Mouse (Mus musculus) hindbrain, postnatal 0 days (tissue): ENCODE measurements around the gene Gm9508. TPM values are rescaled to one million over a fixed set of nuclear protein-coding genes. Genes with fewer than 3 reads are reported as not detected.
"Not testable (repeated sequence)": the region's sequence is repeated elsewhere in the genome, so short reads cannot be mapped to it uniquely, and the experiment has no call there.

Source experiments
- ATAC-seq: fragments of 200-750 bp; cut with Nextera tagmentation; 2 replicates; pipeline ENCODE4 v1.8.0; 2017; ENCODE audit warnings: mild to moderate bottlenecking, moderate TSS enrichment, moderate library complexity
- DNase-seq: peaks from one replicate; pipeline ENCODE4 v3.0.0-alpha.2; 2015; ENCODE audit warnings: low spot score
- H3K27ac ChIP-seq: fragments of 300-500 bp; sonication (generic); 2 replicates; pipeline ENCODE4 v1.5.1; 2014; ENCODE audit warnings: mild to moderate bottlenecking
- H3K27me3 ChIP-seq: fragments of 300-500 bp; sonication (generic); 2 replicates; pipeline ENCODE4 v1.6.1; 2014; ENCODE audit warnings: low read length, mixed read lengths; ENCODE audit not compliant: insufficient read depth
- H3K36me3 ChIP-seq: fragments of 300-500 bp; sonication (generic); 2 replicates; pipeline ENCODE4 v1.6.1; 2014; ENCODE audit warnings: low read length, mixed read lengths; ENCODE audit not compliant: insufficient read depth
- H3K4me1 ChIP-seq: fragments of 300-500 bp; sonication (generic); 2 replicates; pipeline ENCODE4 v1.6.1; 2014; ENCODE audit warnings: antibody characterized with exemption, low read length, mixed read lengths; ENCODE audit not compliant: insufficient read depth
- H3K4me2 ChIP-seq: fragments of 300-500 bp; sonication (generic); 2 replicates; pipeline ENCODE4 v1.6.1; 2014; ENCODE audit warnings: low read depth, mild to moderate bottlenecking, low read length, moderate library complexity, mixed read lengths
- H3K4me3 ChIP-seq: fragments of 300-500 bp; sonication (generic); 2 replicates; pipeline ENCODE4 v1.5.1; 2014; ENCODE audit warnings: low read length
- H3K9ac ChIP-seq: fragments of 300-500 bp; sonication (generic); replicated peaks from 2 replicates; pipeline ENCODE4 v1.6.1; 2014; ENCODE audit warnings: mild to moderate bottlenecking, low read length, moderate library complexity, mixed read lengths
- H3K9me3 ChIP-seq: fragments of 300-500 bp; sonication (generic); 2 replicates; pipeline ENCODE4 v1.6.1; 2016; ENCODE audit warnings: low read length, mixed read lengths
- CTCF ChIP-seq: IDR thresholded peaks from 2 replicates; pipeline ENCODE4 v1.5.1; 2016; ENCODE audit warnings: antibody characterized with exemption, control low read depth, low read depth
- WGBS: fragments of 180-500 bp; shearing (Covaris S2); extraction: QIAGEN DNeasy Blood & Tissue Kit; methylation state at CpG from one replicate; pipeline ENCODE4 v1.1.7; 2014; 5-methylcytosine and 5-hydroxymethylcytosine counted together
- polyA plus RNA-seq: library from polyadenylated mRNA; unstranded; fragments of >200 nt; fragmentation: Nextera tagmentation; extraction: Ambion mirVana; gene quantifications from 2 replicates; pipeline ENCODE4 v1.2.1, GENCODE M21; 2015
- total RNA-seq: library from RNA; depleted of rRNA; stranded (reverse); fragments of >200 nt; gene quantifications from 2 replicates; pipeline ENCODE4 v1.2.3, GENCODE M21; 2014; rRNA removed

Gene Gm9508
- total RNA-seq (not detected in 2 replicates), polyA plus RNA-seq (not detected in 2 replicates)

GRCm38 (mm10) chr10:77697133-77697532 lies at the start of gene Gm9508:
Gene Gm9508 (minus strand): TSS chr10:77697233.
- Histone ChIP-seq H3K4me3 (no peak within 1 kb of the TSS), H3K27ac (no peak within 1 kb of the TSS), H3K9ac (no peak within 1 kb of the TSS), H3K27me3 (no peaks in the 10 kb centered on the region), H3K4me2 (no peak within 1 kb of the TSS), H3K9me3 (no peaks in the 10 kb centered on the region), H3K36me3 (no peaks in the 10 kb centered on the region), H3K4me1 (no peaks in the 10 kb centered on the region)
- 36% methylated on average over 4 of the region's 4 CpGs for WGBS
- TF ChIP-seq CTCF = no peak
- DNase-seq (no peak), ATAC-seq (no peak)

GRCm38 (mm10) chr10:77741924-77742688 lies 45.1 kb upstream of the Gm9508 start, which contains the start of gene Gm18596:
Gene Gm18596 (minus strand): TSS chr10:77742638.
- H3K4me3 ChIP-seq, H3K27ac ChIP-seq, H3K36me3 ChIP-seq, ATAC-seq, H3K9me3 ChIP-seq, H3K27me3 ChIP-seq, DNase-seq, H3K9ac ChIP-seq, H3K4me2 ChIP-seq, H3K4me1 ChIP-seq: not testable (repeated sequence)
- 41% methylated on average over 4 of the region's 5 CpGs for WGBS

- DNase-seq (no peak), ATAC-seq (no peak)
- WGBS = 92% methylated on average over 4 of the region's 4 CpGs
- Histone ChIP-seq H3K36me3 (no peaks in the 10 kb centered on the region), H3K4me2 (no peak overlapping the region), H3K4me3 (no peak overlapping the region), H3K27ac (no peak overlapping the region), H3K27me3 (no peaks in the 10 kb centered on the region), H3K9me3 (no peaks in the 10 kb centered on the region), H3K4me1 (no peaks in the 10 kb centered on the region), H3K9ac (no peak overlapping the region)
- TF ChIP-seq CTCF = no peak
Measured at GRCm38 (mm10) chr10:77738929-77739328, 41.9 kb upstream of the Gm9508 start.

GRCm38 (mm10) chr10:77735928-77736327 lies 38.9 kb upstream of the Gm9508 start:
- Histone ChIP-seq H3K4me1 (no peaks in the 10 kb centered on the region), H3K36me3 (no peaks in the 10 kb centered on the region), H3K9ac (no peak overlapping the region), H3K27ac (no peak overlapping the region), H3K9me3 (no peaks in the 10 kb centered on the region), H3K4me2 (no peak overlapping the region), H3K27me3 (no peaks in the 10 kb centered on the region), H3K4me3 (no peak overlapping the region)
- no peak for ATAC-seq
- DNase-seq = no peak
- 95% methylated on average over 1 of the region's 1 CpGs for WGBS
- no peak for TF ChIP-seq CTCF

- H3K27me3 ChIP-seq = no peaks in the 10 kb centered on the region
- H3K4me2 ChIP-seq = no peak overlapping the region
- H3K4me1 ChIP-seq = no peaks in the 10 kb centered on the region
- no peak overlapping the region for H3K4me3 ChIP-seq
- no peak overlapping the region for H3K9ac ChIP-seq
- H3K9me3 ChIP-seq = no peaks in the 10 kb centered on the region
- peak; percentile 34 for TF ChIP-seq CTCF
- H3K36me3 ChIP-seq = no peaks in the 10 kb centered on the region
- DNase-seq (no peak), ATAC-seq (no peak)
- 55% methylated on average over 4 of the region's 4 CpGs for WGBS
- H3K27ac ChIP-seq = no peak overlapping the region
Measured at GRCm38 (mm10) chr10:77729241-77729640, 32.2 kb upstream of the Gm9508 start.

GRCm38 (mm10) chr10:77728280-77728679 lies 31.2 kb upstream of the Gm9508 start:
- ATAC-seq (no peak), DNase-seq (no peak)
- 68% methylated on average over 4 of the region's 4 CpGs for WGBS
- Histone ChIP-seq H3K9me3 (no peaks in the 10 kb centered on the region), H3K4me3 (no peak overlapping the region), H3K36me3 (no peaks in the 10 kb centered on the region), H3K4me2 (no peak overlapping the region), H3K27ac (no peak overlapping the region), H3K4me1 (no peaks in the 10 kb centered on the region), H3K9ac (no peak overlapping the region), H3K27me3 (no peaks in the 10 kb centered on the region)
- TF ChIP-seq CTCF = peak; percentile 28

GRCm38 (mm10) chr10:77726186-77726585 lies 29.2 kb upstream of the Gm9508 start, which contains the start of gene Gm10100:
Gene Gm10100 (plus strand): TSS chr10:77726486.
- H3K9me3 ChIP-seq = no peaks in the 10 kb centered on the region
- no peaks in the 10 kb centered on the region for H3K36me3 ChIP-seq
- ATAC-seq = no peak
- H3K4me3 ChIP-seq = no peak within 1 kb of the TSS
- no peak within 1 kb of the TSS for H3K27ac ChIP-seq
- WGBS = 22% methylated on average over 3 of the region's 3 CpGs
- no peak within 1 kb of the TSS for H3K9ac ChIP-seq
- TF ChIP-seq CTCF = no peak
- no peaks in the 10 kb centered on the region for H3K27me3 ChIP-seq
- no peaks in the 10 kb centered on the region for H3K4me1 ChIP-seq
- DNase-seq = no peak
- no peak within 1 kb of the TSS for H3K4me2 ChIP-seq
